Mouse (Mus musculus) kidney, adult 8-10 months (tissue): ENCODE measurements at regions not wholly inside any gene's neighbourhood (a gene's known extent, or its start where the extent isn't known, plus 50 kb on each side); places are given as distances from the start of the nearest gene placed in this dataset.

ENCODE experiments used
- DNase-seq, 2 experiments: peaks; one replicate each; pipeline ENCODE4 v3.0.0; 2022

- no peak for DNase-seq
Measured at GRCm38 (mm10) chr15:51104362-51104761, 2780.3 kb upstream of the Gm7489 start.

GRCm38 (mm10) chr15:51104796-51105195 is 2779.9 kb upstream of the Gm7489 start:
- no peak for DNase-seq

GRCm38 (mm10) chr15:51105359-51106008 is 2779.2 kb upstream of the Gm7489 start:
- DNase-seq, result no peak

- DNase-seq, result no peak
Measured at GRCm38 (mm10) chr15:51110186-51110585, 2774.5 kb upstream of the Gm7489 start.

GRCm38 (mm10) chr15:51125896-51126295 is 2758.8 kb upstream of the Gm7489 start:
- no peak for DNase-seq

GRCm38 (mm10) chr15:51131017-51131416 is 2753.7 kb upstream of the Gm7489 start:
- no peak for DNase-seq

- no peak for DNase-seq
Measured at GRCm38 (mm10) chr15:51136121-51136520, 2748.6 kb upstream of the Gm7489 start.

- no peak for DNase-seq
Measured at GRCm38 (mm10) chr15:51139507-51139906, 2745.2 kb upstream of the Gm7489 start.

GRCm38 (mm10) chr15:51173976-51174620 is 2710.6 kb upstream of the Gm7489 start:
- no peak for DNase-seq

GRCm38 (mm10) chr15:51176466-51176865 is 2708.2 kb upstream of the Gm7489 start:
- no peak for DNase-seq

- no peak for DNase-seq
Measured at GRCm38 (mm10) chr15:51189134-51189533, 2695.6 kb upstream of the Gm7489 start.

GRCm38 (mm10) chr15:51197466-51198158 is 2687.1 kb upstream of the Gm7489 start:
- DNase-seq, result no peak

- DNase-seq, result no peak
Measured at GRCm38 (mm10) chr15:51203351-51203750, 2681.4 kb upstream of the Gm7489 start.

GRCm38 (mm10) chr15:51206050-51206449 is 2678.7 kb upstream of the Gm7489 start:
- no peak for DNase-seq

- no peak for DNase-seq
Measured at GRCm38 (mm10) chr15:51206773-51207172, 2677.9 kb upstream of the Gm7489 start.

GRCm38 (mm10) chr15:51234873-51235272 is 2649.8 kb upstream of the Gm7489 start:
- peak in 1 of 2 experiments; percentile 4 for DNase-seq

GRCm38 (mm10) chr15:51244596-51244995 is 2640.1 kb upstream of the Gm7489 start:
- no peak for DNase-seq

- no peak for DNase-seq
Measured at GRCm38 (mm10) chr15:51247259-51247658, 2637.4 kb upstream of the Gm7489 start.

- no peak for DNase-seq
Measured at GRCm38 (mm10) chr15:51248034-51248788, 2636.5 kb upstream of the Gm7489 start.

GRCm38 (mm10) chr15:51248789-51249040 is 2636.0 kb upstream of the Gm7489 start:
- DNase-seq, result no peak

- no peak for DNase-seq
Measured at GRCm38 (mm10) chr15:51254143-51254542, 2630.6 kb upstream of the Gm7489 start.

GRCm38 (mm10) chr15:51255203-51255615 is 2629.5 kb upstream of the Gm7489 start:
- DNase-seq, result no peak

GRCm38 (mm10) chr15:51256681-51257080 is 2628.0 kb upstream of the Gm7489 start:
- DNase-seq, result peak; percentile 22 to 61
